7 mouse cellular contexts compared by ENCODE assay signal in genomic region chr19:43479431-43479830, GRCm38 (mm10). TPM values are rescaled to one million over a fixed set of nuclear protein-coding genes. Genes with fewer than 3 reads are reported as not detected.
"Had no signal": no experiment of that assay in that cellular context is flagged by ENCODE, and none has a peak within 500 bp of the region (broad histone marks: within the 10 kb centered on the region; RNA-seq: fewer than 3 reads in every experiment).

No protein-coding gene starts in this region.

- ATAC-seq: midbrain, embryonic 13.5 days; midbrain, embryonic 15.5 days had no signal

- H3K36me3 ChIP-seq: midbrain, embryonic 10.5 days; midbrain, embryonic 13.5 days; midbrain, embryonic 15.5 days; neural tube, embryonic 13.5 days had no signal

- H3K9me3 ChIP-seq: midbrain, embryonic 10.5 days; midbrain, embryonic 13.5 days; midbrain, embryonic 15.5 days; neural tube, embryonic 13.5 days; neural tube, embryonic 15.5 days had no signal

- H3K4me3 ChIP-seq: midbrain, embryonic 10.5 days; midbrain, embryonic 13.5 days; midbrain, embryonic 15.5 days; myocyte; neural tube, embryonic 13.5 days; neural tube, embryonic 15.5 days had no signal

- H3K4me2 ChIP-seq: lung, embryonic 14.5 days; midbrain, embryonic 13.5 days; midbrain, embryonic 15.5 days; neural tube, embryonic 13.5 days; neural tube, embryonic 15.5 days had no signal

- H3K27ac ChIP-seq: midbrain, embryonic 10.5 days; midbrain, embryonic 13.5 days; midbrain, embryonic 15.5 days; neural tube, embryonic 13.5 days; neural tube, embryonic 15.5 days had no signal

- H3K4me1 ChIP-seq: midbrain, embryonic 10.5 days; midbrain, embryonic 13.5 days; midbrain, embryonic 15.5 days had no signal

- H3K27me3 ChIP-seq: midbrain, embryonic 13.5 days; midbrain, embryonic 15.5 days; neural tube, embryonic 13.5 days; neural tube, embryonic 15.5 days had no signal

- H3K9ac ChIP-seq: lung, embryonic 14.5 days; midbrain, embryonic 13.5 days; midbrain, embryonic 15.5 days; neural tube, embryonic 13.5 days; neural tube, embryonic 15.5 days had no signal

RNA-seq across cellular contexts. Expression of gene Cnnm1, which starts 39.2 kb away (rescaled TPM):
- polyA plus RNA-seq: myocyte had no signal
